Mouse (Mus musculus) erythroblast, adult 5-6 weeks (primary cell): ENCODE results near the gene Cer1. TPM values are rescaled to one million over a fixed set of nuclear protein-coding genes. Genes with fewer than 3 reads are reported as not detected.

ENCODE experiments used
- ATAC-seq: replicated peaks from 2 replicates; pipeline ENCODE4 v1.8.0; 2016; ENCODE audit warnings: moderate number of reproducible peaks, mild to moderate bottlenecking, moderate TSS enrichment, inconsistent platforms; ENCODE audit not compliant: poor library complexity, low FRiP score, severe bottlenecking
- total RNA-seq, 2 experiments: library from RNA; stranded (forward) in 1 of 2; stranded (reverse) in 1 of 2; fragments of 150-400 nt in 1 of 2; fragments of 200-764, 138-1000 nt in 1 of 2; gene quantifications; 2 replicates each; pipeline versions ENCODE4 v1.2.3 to v1.2.4; 2015 to 2017; ENCODE audit warnings: low replicate concordance in 2 of 2

The Cer1 gene
- total RNA-seq (2015; ENCODE audit: low replicate concordance) (not detected in 2 replicates), total RNA-seq (2017; ENCODE audit: low replicate concordance) (not detected in 2 replicates)

DNA sequence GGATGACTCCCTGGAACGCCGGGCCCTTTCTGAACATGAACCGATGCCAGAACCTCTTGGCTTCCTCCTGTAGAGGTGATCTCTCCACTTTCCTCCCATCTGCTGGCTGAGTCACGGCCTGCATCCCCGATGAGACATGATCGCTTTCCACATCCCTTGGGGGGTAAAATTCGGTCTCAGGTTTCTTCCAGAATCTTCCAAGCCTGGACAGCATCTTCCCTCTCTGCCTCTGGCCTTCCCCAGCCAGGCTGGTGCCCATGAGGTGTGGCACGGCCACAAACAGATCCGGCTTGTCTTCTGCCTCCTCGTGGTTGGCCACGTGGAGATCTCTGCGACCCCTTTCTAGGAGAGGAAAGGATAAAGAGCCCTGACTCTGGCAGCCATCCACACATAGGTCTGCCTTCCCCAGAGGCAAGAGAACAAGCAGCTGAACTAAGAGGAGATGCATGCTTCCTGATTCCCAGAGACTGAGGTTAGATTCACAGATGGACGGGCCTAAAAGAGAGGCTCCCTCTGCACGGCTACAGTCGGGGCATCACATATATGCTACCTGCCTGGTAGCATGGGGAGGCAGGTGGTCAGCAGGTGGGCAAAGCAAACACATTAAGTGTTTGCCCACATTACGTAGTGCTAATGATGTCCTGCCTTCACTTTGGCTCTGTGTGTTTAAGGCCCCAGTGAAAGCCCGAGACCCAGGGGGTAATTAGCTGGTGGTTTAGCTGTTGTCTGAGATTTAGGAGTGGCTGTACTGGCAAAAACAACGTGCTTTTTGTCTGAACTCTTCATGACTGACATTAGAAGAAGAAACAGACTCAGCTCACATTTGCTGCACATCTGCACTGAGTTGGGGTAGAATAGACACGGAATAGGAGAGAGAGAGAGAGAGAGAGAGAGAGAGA is at the start of gene Cer1:
Cer1 (minus strand) TSS at position 513 of the 899 bp plus-strand sequence.
- no peak for ATAC-seq

GRCm38 (mm10) chr4:82934308-82934707 is 49.4 kb upstream of the Cer1 start:
- no peak for ATAC-seq

- no peak for ATAC-seq
Measured at GRCm38 (mm10) chr4:82933698-82934210, 48.8 kb upstream of the Cer1 start.

- no peak for ATAC-seq
Measured at GRCm38 (mm10) chr4:82930079-82930478, 45.1 kb upstream of the Cer1 start.

- no peak for ATAC-seq
Measured at GRCm38 (mm10) chr4:82921962-82922361, 37.0 kb upstream of the Cer1 start.

- ATAC-seq = no peak
Measured at GRCm38 (mm10) chr4:82918625-82919024, 33.7 kb upstream of the Cer1 start.

GRCm38 (mm10) chr4:82916678-82917050 is 31.7 kb upstream of the Cer1 start:
- no peak for ATAC-seq

- no peak for ATAC-seq
Measured at GRCm38 (mm10) chr4:82916003-82916677, 31.2 kb upstream of the Cer1 start.

GRCm38 (mm10) chr4:82915576-82915975 is 30.6 kb upstream of the Cer1 start:
- ATAC-seq = no peak

DNA sequence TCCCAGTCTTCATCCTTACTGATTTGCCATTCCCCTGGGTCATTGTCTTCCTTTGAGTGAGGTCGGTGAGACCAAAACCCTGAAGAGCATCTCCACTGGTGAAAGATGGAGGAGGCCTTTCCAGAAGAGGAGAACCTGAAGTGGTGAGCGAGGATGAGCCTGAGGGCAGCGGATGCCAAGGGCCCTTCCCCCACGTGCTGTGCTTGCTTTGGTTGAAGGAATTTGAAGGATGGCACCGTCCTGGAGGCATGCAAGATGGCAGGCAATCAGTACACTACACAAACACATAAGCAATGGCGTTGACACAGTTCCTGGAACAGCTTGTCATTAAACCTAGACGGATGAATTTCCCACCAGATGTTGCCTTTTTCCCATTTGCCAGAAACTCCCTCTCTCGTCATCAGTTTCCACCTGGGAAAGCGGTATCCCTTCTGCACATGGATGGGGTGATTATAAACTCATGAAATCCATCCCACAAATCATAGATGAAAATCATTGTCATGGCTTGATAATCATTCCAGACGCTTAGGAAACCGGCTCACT is 29.7 kb upstream of the Cer1 start:
- ATAC-seq = no peak

DNA sequence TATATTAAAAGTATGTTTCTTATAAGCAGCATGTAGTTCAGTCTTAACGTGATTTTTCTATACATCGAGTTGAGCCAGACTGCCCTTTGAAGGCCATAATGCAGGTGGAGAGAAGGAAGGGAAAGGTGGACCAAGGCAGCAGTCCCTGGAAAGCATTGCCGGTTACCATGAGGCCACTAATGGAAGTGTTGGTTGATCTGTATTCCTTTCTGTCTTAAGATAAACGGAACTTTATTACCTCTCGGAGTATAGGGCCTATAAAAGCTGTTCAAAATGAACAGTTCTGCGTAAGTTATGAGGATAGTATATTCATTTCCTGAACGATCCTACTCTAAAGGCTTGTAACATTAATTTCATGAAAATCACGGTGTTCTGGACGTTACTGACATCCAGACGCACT is 10.3 kb upstream of the Cer1 start:
- no peak for ATAC-seq

- ATAC-seq = no peak
Measured at GRCm38 (mm10) chr4:82892247-82892646, 7.3 kb upstream of the Cer1 start.

DNA sequence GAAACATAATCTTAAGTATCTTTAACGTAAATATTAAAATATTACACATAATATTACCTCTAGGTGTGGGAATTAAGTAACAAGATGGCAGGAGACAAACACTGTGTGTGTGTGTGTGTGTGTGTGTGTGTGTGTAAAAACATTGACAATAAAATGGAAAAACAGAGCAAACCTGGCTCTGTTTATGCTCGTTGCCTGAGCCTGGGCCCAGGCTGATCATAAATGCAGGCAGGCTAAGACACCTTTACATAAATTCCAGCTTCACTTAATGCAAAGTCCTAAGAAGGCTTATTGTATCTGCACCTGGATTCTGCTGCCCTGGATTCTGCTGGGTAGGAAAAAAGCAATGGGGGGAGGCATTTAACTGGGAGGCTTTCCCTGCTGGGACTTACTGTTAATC is 6.6 kb upstream of the Cer1 start:
- ATAC-seq = no peak

DNA sequence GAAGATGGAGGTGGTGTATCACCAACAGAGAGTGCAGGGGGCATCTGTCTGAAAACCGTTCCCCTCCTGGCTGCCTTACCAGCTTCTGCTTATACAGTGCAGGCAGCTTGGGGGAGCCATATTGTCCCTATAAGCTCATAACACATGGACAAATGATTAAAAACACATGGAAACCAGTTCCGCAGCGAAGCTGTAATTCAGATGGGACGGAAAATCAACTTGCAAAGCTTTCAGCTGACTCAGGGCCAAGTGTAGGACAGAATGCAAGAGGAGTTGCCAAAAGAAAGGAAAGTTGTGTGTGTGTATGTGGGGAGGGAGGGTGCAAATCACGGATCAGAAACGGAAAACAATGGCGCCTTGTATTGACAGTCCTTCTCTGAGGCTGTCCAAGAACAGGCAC is 6.1 kb upstream of the Cer1 start:
- ATAC-seq = no peak

GRCm38 (mm10) chr4:82890585-82890984 is 5.6 kb upstream of the Cer1 start:
- no peak for ATAC-seq

DNA sequence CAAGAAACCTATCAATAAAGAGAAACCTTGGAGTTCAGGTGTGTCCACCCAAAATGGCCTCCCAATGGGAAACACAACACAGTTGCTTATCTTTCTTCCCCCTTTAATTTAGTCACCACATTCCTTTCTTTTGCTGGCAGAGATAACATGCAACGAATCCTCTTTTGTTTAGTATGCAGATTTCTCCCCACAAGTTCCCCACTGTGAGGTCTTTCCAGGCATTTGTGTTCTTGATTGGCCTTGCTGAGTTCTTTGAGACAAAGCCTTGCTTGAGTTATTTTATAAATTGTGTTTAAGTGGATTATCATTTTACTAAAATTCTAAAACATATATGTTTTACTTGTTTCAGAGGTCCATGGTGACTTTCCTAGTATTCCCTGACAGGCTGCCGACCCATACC is 1.2 kb upstream of the Cer1 start:
- no peak for ATAC-seq

- no peak for ATAC-seq
Measured at GRCm38 (mm10) chr4:82885535-82885913, 576 bp upstream of the Cer1 start.

GRCm38 (mm10) chr4:82882500-82882899 is 2.4 kb downstream of the Cer1 start:
- ATAC-seq = no peak

- ATAC-seq = no peak
Measured at GRCm38 (mm10) chr4:82881366-82881765, 3.6 kb downstream of the Cer1 start.

DNA sequence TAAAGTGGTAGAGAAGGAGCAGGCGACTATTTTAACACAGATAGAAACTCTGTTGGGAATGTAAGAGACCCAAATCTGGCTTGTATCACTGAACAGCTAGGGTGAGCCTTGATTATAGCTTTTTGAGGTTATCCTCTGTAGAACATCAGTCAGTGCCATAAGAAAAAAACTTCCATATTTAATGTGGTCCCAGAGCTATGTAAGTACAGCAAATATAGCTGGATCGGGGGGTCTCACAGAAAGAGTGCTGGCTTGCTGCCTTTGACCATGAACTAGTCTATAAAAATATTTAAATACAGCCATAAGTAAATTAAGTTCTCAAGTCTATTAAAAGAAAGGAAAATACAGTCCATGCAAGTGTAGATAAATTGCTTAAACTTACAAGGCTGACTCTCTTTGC is 4.7 kb downstream of the Cer1 start:
- ATAC-seq = no peak

GRCm38 (mm10) chr4:82879152-82879551 is 5.8 kb downstream of the Cer1 start:
- no peak for ATAC-seq
